Mouse (Mus musculus): ENCODE data around the gene Cad. TPM values are rescaled to one million over a fixed set of nuclear protein-coding genes. Genes with fewer than 3 reads are reported as not detected.
"Not testable (repeated sequence)": the region's sequence is repeated elsewhere in the genome, so short reads cannot be mapped to it uniquely, and the experiment has no call there.

Cad gene
- polyA plus RNA-seq, 1 experiment from 2014 or later: 36.0 TPM

DNA sequence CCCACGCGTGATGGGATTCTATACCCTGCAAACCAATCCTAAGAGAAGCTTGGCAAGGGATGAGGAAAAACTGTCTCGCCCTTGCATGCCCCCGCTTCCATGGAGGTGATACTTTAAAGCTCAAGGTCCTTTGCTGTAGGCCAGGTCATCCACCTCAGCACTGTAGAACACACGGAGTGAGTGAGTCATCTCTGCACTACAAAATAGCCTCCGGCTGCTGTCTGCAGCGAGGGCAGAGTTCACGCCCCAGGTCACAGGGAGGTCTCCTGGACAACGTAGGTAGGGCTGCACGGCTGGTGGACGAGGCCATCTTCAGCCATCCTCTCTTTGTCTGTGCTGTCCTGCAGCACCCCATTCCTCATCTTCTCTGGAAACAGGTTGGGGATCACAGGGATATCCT is 18.0 kb upstream of the Cad start:
- 81% methylated on average over 11 of the region's 11 CpGs for WGBS
- not testable (repeated sequence) for H3K4me3 ChIP-seq (ENCODE audit: low read length); H3K9ac ChIP-seq (replicated peaks; ENCODE audit: low read length); H3K9me3 ChIP-seq (ENCODE audit: low read length); ATAC-seq (ENCODE audit: low FRiP score, low TSS enrichment); H3K4me1 ChIP-seq (ENCODE audit: insufficient read depth, low read length); H3K27ac ChIP-seq (ENCODE audit: low read length); H3K27me3 ChIP-seq (ENCODE audit: insufficient read depth, low read length); H3K4me2 ChIP-seq (replicated peaks; ENCODE audit: low read depth, low read length)
- H3K36me3 ChIP-seq (ENCODE audit: insufficient read depth, low read length): peaks cover 11% of the 10 kb centered on the region; the same call in 1 of the 2 replicates

- WGBS: 85% methylated on average over 7 of the region's 7 CpGs
- Histone ChIP-seq H3K9ac (replicated peaks; ENCODE audit: low read length) (no peak overlapping the region), H3K27me3 (ENCODE audit: insufficient read depth, low read length) (no peaks in the 10 kb centered on the region), H3K4me1 (ENCODE audit: insufficient read depth, low read length) (no peaks in the 10 kb centered on the region), H3K36me3 (ENCODE audit: insufficient read depth, low read length) (peaks cover 11% of the 10 kb centered on the region; the same call in 1 of the 2 replicates), H3K4me2 (replicated peaks; ENCODE audit: low read depth, low read length) (no peak overlapping the region), H3K4me3 (ENCODE audit: low read length) (no peak overlapping the region), H3K9me3 (ENCODE audit: low read length) (no peaks in the 10 kb centered on the region), H3K27ac (ENCODE audit: low read length) (no peak overlapping the region)
- no peak for ATAC-seq (ENCODE audit: low FRiP score, low TSS enrichment)
Observed at GRCm38 (mm10) chr5:31038171-31038845, 16.3 kb upstream of the Cad start.

GRCm38 (mm10) chr5:31046416-31046815 is 8.2 kb upstream of the Cad start:
- no peak overlapping the region for H3K9ac ChIP-seq (replicated peaks; ENCODE audit: low read length)
- H3K4me1 ChIP-seq (ENCODE audit: insufficient read depth, low read length): peaks cover 12% of the 10 kb centered on the region; the same call in 1 of the 2 replicates
- 94% methylated on average over 6 of the region's 6 CpGs for WGBS
- H3K36me3 ChIP-seq (ENCODE audit: insufficient read depth, low read length): peaks cover 9% of the 10 kb centered on the region; the same call in 1 of the 2 replicates
- H3K27me3 ChIP-seq (ENCODE audit: insufficient read depth, low read length): no peaks in the 10 kb centered on the region
- no peaks in the 10 kb centered on the region for H3K9me3 ChIP-seq (ENCODE audit: low read length)
- H3K4me2 ChIP-seq (replicated peaks; ENCODE audit: low read depth, low read length): no peak overlapping the region
- no peak overlapping the region for H3K4me3 ChIP-seq (ENCODE audit: low read length)
- no peak overlapping the region for H3K27ac ChIP-seq (ENCODE audit: low read length)
- ATAC-seq (ENCODE audit: low FRiP score, low TSS enrichment): no peak

DNA sequence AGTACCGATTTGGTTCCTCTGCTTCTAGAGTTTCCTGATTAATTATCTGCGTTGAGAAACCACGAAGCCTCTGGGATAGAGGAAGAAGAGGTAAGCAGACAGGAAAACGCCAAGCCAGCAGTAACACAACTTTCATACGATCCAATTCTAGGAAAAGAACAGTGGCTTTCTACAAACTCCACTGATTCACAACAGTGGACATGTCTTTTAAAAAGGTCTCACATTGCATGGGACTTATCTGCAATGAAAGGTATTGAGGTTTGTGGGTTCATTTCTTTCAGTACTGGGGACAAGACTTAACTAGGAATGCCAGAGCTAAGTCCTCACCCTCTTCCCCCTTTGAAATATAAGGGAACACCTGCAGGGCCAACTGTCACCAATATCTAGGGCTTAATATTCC is 7.5 kb upstream of the Cad start:
- Histone ChIP-seq H3K9me3 (ENCODE audit: low read length) (no peaks in the 10 kb centered on the region), H3K9ac (replicated peaks; ENCODE audit: low read length) (peak overlapping the region; percentile 95; the same call in 1 of the 2 replicates), H3K27me3 (ENCODE audit: insufficient read depth, low read length) (no peaks in the 10 kb centered on the region), H3K36me3 (ENCODE audit: insufficient read depth, low read length) (peaks cover 9% of the 10 kb centered on the region; the same call in 1 of the 2 replicates), H3K4me2 (replicated peaks; ENCODE audit: low read depth, low read length) (peak overlapping the region; percentile 87), H3K4me1 (ENCODE audit: insufficient read depth, low read length) (peaks cover 12% of the 10 kb centered on the region; the same call in 1 of the 2 replicates), H3K4me3 (ENCODE audit: low read length) (peak overlapping the region; percentile 83), H3K27ac (ENCODE audit: low read length) (no peak overlapping the region)
- WGBS: 66% methylated on average over 5 of the region's 5 CpGs
- ATAC-seq (ENCODE audit: low FRiP score, low TSS enrichment): no peak

GRCm38 (mm10) chr5:31047848-31048762 is 6.5 kb upstream of the Cad start, which contains the start of gene Atraid:
Gene Atraid (plus strand): TSS chr5:31048312.
- peaks cover 12% of the 10 kb centered on the region; the same call in 1 of the 2 replicates for H3K4me1 ChIP-seq (ENCODE audit: insufficient read depth, low read length)
- H3K36me3 ChIP-seq (ENCODE audit: insufficient read depth, low read length): peaks cover 15% of the 10 kb centered on the region
- peak within 1 kb of the TSS; percentile 83 for H3K4me3 ChIP-seq (ENCODE audit: low read length)
- peak within 1 kb of the TSS; percentile 99 for H3K27ac ChIP-seq (ENCODE audit: low read length)
- no peaks in the 10 kb centered on the region for H3K9me3 ChIP-seq (ENCODE audit: low read length)
- no peaks in the 10 kb centered on the region for H3K27me3 ChIP-seq (ENCODE audit: insufficient read depth, low read length)
- H3K9ac ChIP-seq (replicated peaks; ENCODE audit: low read length): peak within 1 kb of the TSS; percentile 95
- ATAC-seq (ENCODE audit: low FRiP score, low TSS enrichment): peak; percentile 99
- H3K4me2 ChIP-seq (replicated peaks; ENCODE audit: low read depth, low read length): peak within 1 kb of the TSS; percentile 87
- WGBS: under 1% methylated on average over 72 of the region's 73 CpGs

GRCm38 (mm10) chr5:31048763-31049641 is 5.6 kb upstream of the Cad start, which contains the start of gene Slc5a6:
Gene Slc5a6 (minus strand): TSS chr5:31048924.
- Histone ChIP-seq H3K4me2 (replicated peaks; ENCODE audit: low read depth, low read length) (peak within 1 kb of the TSS; percentile 87), H3K27ac (ENCODE audit: low read length) (peak within 1 kb of the TSS; percentile 99), H3K4me3 (ENCODE audit: low read length) (peak within 1 kb of the TSS; percentile 83), H3K9me3 (ENCODE audit: low read length) (no peaks in the 10 kb centered on the region), H3K27me3 (ENCODE audit: insufficient read depth, low read length) (no peaks in the 10 kb centered on the region), H3K9ac (replicated peaks; ENCODE audit: low read length) (peak within 1 kb of the TSS; percentile 95), H3K36me3 (ENCODE audit: insufficient read depth, low read length) (peaks cover 14% of the 10 kb centered on the region), H3K4me1 (ENCODE audit: insufficient read depth, low read length) (peaks cover 15% of the 10 kb centered on the region)
- ATAC-seq (ENCODE audit: low FRiP score, low TSS enrichment): peak; percentile 56
- under 1% methylated on average over 23 of the region's 23 CpGs for WGBS

DNA sequence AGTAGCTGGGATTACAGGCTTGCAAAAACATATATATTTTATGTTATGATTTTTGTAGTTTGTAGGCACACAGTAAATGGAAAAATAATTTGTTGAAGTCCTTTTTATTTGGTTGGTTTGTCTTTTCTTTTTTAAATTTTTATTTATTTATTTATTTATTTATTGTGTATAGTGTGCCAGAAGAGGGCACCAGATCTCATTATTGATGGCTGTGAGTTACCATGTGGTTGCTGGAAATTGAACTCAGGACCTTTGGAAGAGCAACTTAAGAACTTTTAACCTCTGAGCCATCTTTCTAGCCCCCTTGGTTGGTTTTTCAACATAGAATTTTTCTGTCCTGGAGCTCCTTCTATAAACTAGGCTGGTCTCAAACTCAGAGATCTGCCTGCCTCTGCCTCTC is 4.2 kb upstream of the Cad start:
- ATAC-seq (ENCODE audit: low FRiP score, low TSS enrichment): no peak
- no peaks in the 10 kb centered on the region for H3K9me3 ChIP-seq (ENCODE audit: low read length)
- H3K36me3 ChIP-seq (ENCODE audit: insufficient read depth, low read length): peaks cover 8% of the 10 kb centered on the region; the same call in 1 of the 2 replicates
- no peak overlapping the region for H3K27ac ChIP-seq (ENCODE audit: low read length)
- no peak overlapping the region for H3K9ac ChIP-seq (replicated peaks; ENCODE audit: low read length)
- no peak overlapping the region for H3K4me3 ChIP-seq (ENCODE audit: low read length)
- no peaks in the 10 kb centered on the region for H3K27me3 ChIP-seq (ENCODE audit: insufficient read depth, low read length)
- peaks cover 22% of the 10 kb centered on the region for H3K4me1 ChIP-seq (ENCODE audit: insufficient read depth, low read length)
- no peak overlapping the region for H3K4me2 ChIP-seq (replicated peaks; ENCODE audit: low read depth, low read length)

DNA sequence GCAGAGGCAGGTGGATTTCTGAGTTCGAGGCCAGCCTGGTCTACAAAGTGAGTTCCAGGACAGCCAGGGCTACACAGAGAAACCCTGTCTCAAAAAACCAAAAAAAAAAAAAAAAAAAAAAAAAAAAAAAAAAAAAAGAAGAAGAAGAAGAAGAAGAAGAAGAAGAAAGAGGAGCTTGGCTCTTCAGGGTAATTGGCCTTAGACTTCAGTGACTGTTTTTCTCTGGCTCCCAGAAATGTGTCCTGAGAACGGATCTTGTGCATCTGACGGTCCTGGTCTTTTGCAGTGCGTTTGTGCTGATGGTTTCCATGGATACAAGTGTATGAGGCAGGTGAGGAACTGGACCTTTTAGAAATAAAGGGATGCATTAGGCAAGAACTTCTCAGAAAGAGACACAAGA is 852 bp upstream of the Cad start:
- Histone ChIP-seq H3K4me1 (ENCODE audit: insufficient read depth, low read length) (peaks cover 22% of the 10 kb centered on the region), H3K4me3 (ENCODE audit: low read length) (peak overlapping the region; percentile 68; the same call in 1 of the 2 replicates), H3K4me2 (replicated peaks; ENCODE audit: low read depth, low read length) (peak overlapping the region; percentile 83), H3K9ac (replicated peaks; ENCODE audit: low read length) (peak overlapping the region; percentile 66; the same call in 1 of the 2 replicates), H3K36me3 (ENCODE audit: insufficient read depth, low read length) (peaks cover 18% of the 10 kb centered on the region), H3K27ac (ENCODE audit: low read length) (peak overlapping the region; percentile 70; the same call in 1 of the 2 replicates)
- H3K9me3 ChIP-seq (ENCODE audit: low read length); H3K27me3 ChIP-seq (ENCODE audit: insufficient read depth, low read length); ATAC-seq (ENCODE audit: low FRiP score, low TSS enrichment): not testable (repeated sequence)
- WGBS: 63% methylated on average over 4 of the region's 4 CpGs

All from kidney, embryonic 16.5 days (tissue).